Mouse (Mus musculus): ENCODE data around the gene Esrrg. TPM values are rescaled to one million over a fixed set of nuclear protein-coding genes. Genes with fewer than 3 reads are reported as not detected.

Esrrg gene
- polyA plus RNA-seq, 1 experiment from 2014 or later, result 2.2 TPM

DNA sequence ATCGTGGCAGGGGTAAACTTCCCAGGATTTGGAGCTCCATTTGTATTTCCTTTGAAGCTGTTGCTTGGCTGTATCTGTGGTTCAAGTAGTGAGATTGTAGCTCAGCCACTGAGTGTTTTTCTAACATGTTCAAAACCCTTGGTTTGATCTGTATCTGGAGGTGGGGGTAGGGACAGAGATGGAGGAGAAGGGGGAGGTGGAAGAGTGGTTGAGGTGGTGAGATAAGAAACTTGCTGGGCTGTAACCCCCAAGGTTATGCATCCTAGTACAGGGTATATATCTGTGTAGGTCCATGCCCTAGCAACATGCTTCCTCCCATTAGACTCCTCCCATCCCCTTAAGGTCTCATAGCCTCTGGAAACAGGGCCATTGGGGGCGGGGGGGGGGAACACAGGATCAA lies 92.4 kb downstream of the Esrrg start:
- no peaks in the 10 kb centered on the region for H3K9me3 ChIP-seq (replicated peaks; ENCODE audit: control insufficient read depth, low read length)
- ATAC-seq (replicated peaks; ENCODE audit: insufficient number of reproducible peaks, low FRiP score, low TSS enrichment, low read depth) (no peak), DNase-seq (ENCODE audit: low spot score) (no peak)
- H3K9ac ChIP-seq (replicated peaks; ENCODE audit: low read length), result no peak overlapping the region
- H3K27ac ChIP-seq (replicated peaks; ENCODE audit: low read depth, low read length), result no peak overlapping the region
- no peaks in the 10 kb centered on the region for H3K4me1 ChIP-seq (ENCODE audit: control insufficient read depth, insufficient read depth, low read length)
- H3K4me3 ChIP-seq (ENCODE audit: low read depth, low read length), result no peak overlapping the region
- no peaks in the 10 kb centered on the region for H3K36me3 ChIP-seq (replicated peaks; ENCODE audit: control insufficient read depth, insufficient read depth, low read depth, low read length)
- no peak overlapping the region for H3K4me2 ChIP-seq (ENCODE audit: low read depth, low read length)
- H3K27me3 ChIP-seq (ENCODE audit: control insufficient read depth, insufficient read depth, low read length), result no peaks in the 10 kb centered on the region
- WGBS, result 74% methylated on average over 2 of the region's 2 CpGs

DNA sequence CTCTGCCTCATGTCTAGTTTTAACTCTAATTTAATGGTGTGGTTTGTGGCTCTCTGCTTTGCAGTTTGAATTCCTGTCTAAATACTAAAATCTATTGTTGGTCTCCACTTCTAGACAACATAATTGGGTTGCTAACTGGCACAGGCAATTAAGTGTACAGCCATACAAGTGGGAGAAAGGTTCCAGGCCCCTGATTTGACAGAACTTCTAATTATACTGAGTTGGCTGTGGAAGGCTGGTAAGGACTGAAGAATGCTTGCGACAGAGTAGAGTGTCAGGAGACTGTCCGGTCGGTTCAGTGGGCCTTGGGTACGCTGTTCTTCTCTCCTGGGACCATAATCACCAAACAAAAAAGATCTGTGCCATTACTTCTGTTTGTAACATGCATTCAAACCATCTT lies 96.3 kb downstream of the Esrrg start:
- Histone ChIP-seq H3K27me3 (ENCODE audit: control insufficient read depth, insufficient read depth, low read length) (no peaks in the 10 kb centered on the region), H3K4me2 (ENCODE audit: low read depth, low read length) (no peak overlapping the region), H3K9me3 (replicated peaks; ENCODE audit: control insufficient read depth, low read length) (no peaks in the 10 kb centered on the region), H3K4me1 (ENCODE audit: control insufficient read depth, insufficient read depth, low read length) (no peaks in the 10 kb centered on the region), H3K36me3 (replicated peaks; ENCODE audit: control insufficient read depth, insufficient read depth, low read depth, low read length) (no peaks in the 10 kb centered on the region), H3K27ac (replicated peaks; ENCODE audit: low read depth, low read length) (no peak overlapping the region), H3K4me3 (ENCODE audit: low read depth, low read length) (no peak overlapping the region), H3K9ac (replicated peaks; ENCODE audit: low read length) (no peak overlapping the region)
- WGBS, result 82% methylated on average over 4 of the region's 4 CpGs
- ATAC-seq (replicated peaks; ENCODE audit: insufficient number of reproducible peaks, low FRiP score, low TSS enrichment, low read depth) (no peak), DNase-seq (ENCODE audit: low spot score) (no peak)

DNA sequence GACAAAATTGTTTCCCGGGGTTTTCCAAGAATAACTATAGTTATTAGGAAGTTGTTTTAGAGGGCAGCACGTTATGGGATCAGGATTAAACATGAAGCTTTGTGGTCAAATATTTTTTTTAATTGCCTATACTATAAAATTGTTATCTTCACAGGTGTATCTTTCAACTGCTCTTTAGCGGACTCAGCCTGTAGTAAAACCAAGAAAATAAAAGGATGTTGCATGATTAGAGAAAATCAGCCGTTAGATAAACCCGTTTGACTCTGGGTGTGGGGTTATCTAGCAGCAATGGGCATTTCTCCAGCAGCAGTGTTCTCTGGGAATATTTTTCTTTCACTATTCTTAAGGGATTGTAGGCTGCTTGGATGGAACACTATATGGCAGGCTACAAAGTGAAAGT lies 96.8 kb downstream of the Esrrg start:
- Histone ChIP-seq H3K4me3 (ENCODE audit: low read depth, low read length) (no peak overlapping the region), H3K9me3 (replicated peaks; ENCODE audit: control insufficient read depth, low read length) (no peaks in the 10 kb centered on the region), H3K27me3 (ENCODE audit: control insufficient read depth, insufficient read depth, low read length) (no peaks in the 10 kb centered on the region), H3K4me1 (ENCODE audit: control insufficient read depth, insufficient read depth, low read length) (no peaks in the 10 kb centered on the region), H3K9ac (replicated peaks; ENCODE audit: low read length) (no peak overlapping the region), H3K36me3 (replicated peaks; ENCODE audit: control insufficient read depth, insufficient read depth, low read depth, low read length) (no peaks in the 10 kb centered on the region), H3K4me2 (ENCODE audit: low read depth, low read length) (no peak overlapping the region), H3K27ac (replicated peaks; ENCODE audit: low read depth, low read length) (no peak overlapping the region)
- WGBS, result 85% methylated on average over 5 of the region's 5 CpGs
- DNase-seq (ENCODE audit: low spot score) (no peak), ATAC-seq (replicated peaks; ENCODE audit: insufficient number of reproducible peaks, low FRiP score, low TSS enrichment, low read depth) (no peak)

DNA sequence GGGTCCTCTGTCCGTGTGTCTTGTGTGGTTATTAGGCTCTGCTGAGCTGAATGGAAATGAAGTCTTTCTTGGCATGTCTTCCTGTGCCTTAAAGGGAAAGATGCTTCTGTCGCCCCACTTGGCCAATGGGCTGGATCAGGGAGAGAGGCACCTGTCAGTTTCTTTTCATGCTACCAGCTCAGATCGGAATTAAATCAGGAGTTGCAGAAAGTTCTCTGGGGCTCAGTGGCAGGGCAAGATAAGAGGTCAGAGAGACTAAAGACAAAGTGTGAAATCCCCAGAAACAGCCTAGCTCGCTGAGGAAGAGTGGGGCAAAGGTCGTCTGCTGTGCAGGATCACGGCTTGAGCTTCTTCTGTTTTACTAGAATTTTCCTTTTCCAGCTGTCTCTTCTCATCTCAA lies 97.5 kb downstream of the Esrrg start:
- DNase-seq (ENCODE audit: low spot score) (no peak), ATAC-seq (replicated peaks; ENCODE audit: insufficient number of reproducible peaks, low FRiP score, low TSS enrichment, low read depth) (no peak)
- Histone ChIP-seq H3K9ac (replicated peaks; ENCODE audit: low read length) (no peak overlapping the region), H3K36me3 (replicated peaks; ENCODE audit: control insufficient read depth, insufficient read depth, low read depth, low read length) (no peaks in the 10 kb centered on the region), H3K4me1 (ENCODE audit: control insufficient read depth, insufficient read depth, low read length) (no peaks in the 10 kb centered on the region), H3K4me2 (ENCODE audit: low read depth, low read length) (no peak overlapping the region), H3K27ac (replicated peaks; ENCODE audit: low read depth, low read length) (no peak overlapping the region), H3K27me3 (ENCODE audit: control insufficient read depth, insufficient read depth, low read length) (no peaks in the 10 kb centered on the region), H3K4me3 (ENCODE audit: low read depth, low read length) (no peak overlapping the region), H3K9me3 (replicated peaks; ENCODE audit: control insufficient read depth, low read length) (no peaks in the 10 kb centered on the region)
- 40% methylated on average over 6 of the region's 6 CpGs for WGBS

DNA sequence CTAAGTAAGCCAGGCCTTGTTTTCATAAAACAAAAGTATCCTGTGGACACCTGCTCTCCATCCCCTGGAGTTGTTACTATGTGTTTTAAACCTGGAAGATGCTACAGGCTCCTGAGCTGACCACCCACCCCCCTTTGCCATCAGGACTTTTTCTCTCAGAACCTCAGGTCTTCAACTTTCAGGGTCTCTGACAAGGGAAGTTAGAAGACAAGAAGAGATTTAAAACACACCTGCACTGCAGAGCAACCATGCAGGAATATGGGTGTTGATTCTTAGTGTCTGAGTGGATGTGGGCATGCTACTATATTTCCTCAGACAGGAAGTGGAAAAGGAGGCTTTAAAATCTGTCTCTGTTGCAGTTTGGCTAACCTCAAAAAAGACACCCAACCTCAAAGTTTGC lies 98.6 kb downstream of the Esrrg start:
- Histone ChIP-seq H3K4me3 (ENCODE audit: low read depth, low read length) (no peak overlapping the region), H3K9ac (replicated peaks; ENCODE audit: low read length) (no peak overlapping the region), H3K27me3 (ENCODE audit: control insufficient read depth, insufficient read depth, low read length) (no peaks in the 10 kb centered on the region), H3K9me3 (replicated peaks; ENCODE audit: control insufficient read depth, low read length) (no peaks in the 10 kb centered on the region), H3K36me3 (replicated peaks; ENCODE audit: control insufficient read depth, insufficient read depth, low read depth, low read length) (no peaks in the 10 kb centered on the region), H3K4me1 (ENCODE audit: control insufficient read depth, insufficient read depth, low read length) (no peaks in the 10 kb centered on the region), H3K4me2 (ENCODE audit: low read depth, low read length) (no peak overlapping the region), H3K27ac (replicated peaks; ENCODE audit: low read depth, low read length) (no peak overlapping the region)
- ATAC-seq (replicated peaks; ENCODE audit: insufficient number of reproducible peaks, low FRiP score, low TSS enrichment, low read depth), result no peak
- DNase-seq (ENCODE audit: low spot score), result no peak

DNA sequence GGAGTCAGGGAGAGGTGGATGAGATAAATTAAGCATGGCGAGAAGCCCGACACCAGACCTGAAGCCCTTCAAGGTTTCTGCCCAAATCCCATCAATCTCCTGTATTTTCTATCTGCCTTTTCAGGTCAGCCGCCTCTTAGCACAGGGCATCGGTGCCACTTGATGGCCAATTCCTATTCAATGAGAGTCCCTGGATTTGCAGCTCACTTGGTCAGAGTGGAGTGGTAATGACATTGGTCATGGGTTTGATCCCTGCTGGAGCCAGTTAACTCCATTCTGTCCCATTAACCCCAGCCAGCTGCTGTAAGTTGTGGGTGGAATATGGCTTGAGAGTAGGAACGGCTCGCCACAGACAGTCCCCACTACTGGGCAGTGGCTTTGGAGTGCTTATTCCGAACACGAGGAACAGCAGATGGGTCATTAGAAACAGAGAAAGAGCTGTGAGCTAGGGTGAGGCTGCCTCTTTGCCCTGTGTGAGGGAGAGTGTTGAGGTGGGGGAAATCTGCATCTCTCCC lies 101.9 kb downstream of the Esrrg start:
- Histone ChIP-seq H3K4me1 (ENCODE audit: control insufficient read depth, insufficient read depth, low read length) (no peaks in the 10 kb centered on the region), H3K9ac (replicated peaks; ENCODE audit: low read length) (no peak overlapping the region), H3K4me3 (ENCODE audit: low read depth, low read length) (no peak overlapping the region), H3K9me3 (replicated peaks; ENCODE audit: control insufficient read depth, low read length) (no peaks in the 10 kb centered on the region), H3K36me3 (replicated peaks; ENCODE audit: control insufficient read depth, insufficient read depth, low read depth, low read length) (no peaks in the 10 kb centered on the region), H3K27me3 (ENCODE audit: control insufficient read depth, insufficient read depth, low read length) (no peaks in the 10 kb centered on the region), H3K4me2 (ENCODE audit: low read depth, low read length) (no peak overlapping the region), H3K27ac (replicated peaks; ENCODE audit: low read depth, low read length) (no peak overlapping the region)
- WGBS, result 76% methylated on average over 8 of the region's 8 CpGs
- DNase-seq (ENCODE audit: low spot score) (no peak), ATAC-seq (replicated peaks; ENCODE audit: insufficient number of reproducible peaks, low FRiP score, low TSS enrichment, low read depth) (no peak)

DNA sequence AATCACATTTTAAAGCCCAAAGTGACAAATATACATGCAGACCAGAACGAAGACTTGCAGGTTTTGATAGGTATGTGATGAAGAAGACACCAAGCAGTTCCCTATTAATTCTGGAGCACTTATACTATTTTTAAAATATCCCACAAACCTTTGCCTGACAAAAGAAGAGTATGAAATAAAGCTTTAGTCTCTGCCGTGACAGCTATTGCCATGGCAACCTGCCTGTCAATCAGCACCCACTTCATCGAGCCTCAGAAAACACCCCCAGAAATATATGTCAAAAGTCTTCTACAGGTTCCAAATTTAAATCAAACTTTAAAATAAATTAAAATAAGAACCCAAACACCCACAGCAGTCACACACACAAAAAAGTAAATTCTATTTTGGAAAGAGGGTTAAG lies 112.4 kb downstream of the Esrrg start:
- H3K36me3 ChIP-seq (replicated peaks; ENCODE audit: control insufficient read depth, insufficient read depth, low read depth, low read length), result no peaks in the 10 kb centered on the region
- no peak overlapping the region for H3K4me3 ChIP-seq (ENCODE audit: low read depth, low read length)
- no peaks in the 10 kb centered on the region for H3K27me3 ChIP-seq (ENCODE audit: control insufficient read depth, insufficient read depth, low read length)
- 72% methylated on average over 3 of the region's 3 CpGs for whole genome bisulfite sequencing
- H3K4me2 ChIP-seq (ENCODE audit: low read depth, low read length), result no peak overlapping the region
- no peaks in the 10 kb centered on the region for H3K4me1 ChIP-seq (ENCODE audit: control insufficient read depth, insufficient read depth, low read length)
- no peak overlapping the region for H3K27ac ChIP-seq (replicated peaks; ENCODE audit: low read depth, low read length)
- H3K9me3 ChIP-seq (replicated peaks; ENCODE audit: control insufficient read depth, low read length), result no peaks in the 10 kb centered on the region
- H3K9ac ChIP-seq (replicated peaks; ENCODE audit: low read length), result no peak overlapping the region
- DNase-seq (ENCODE audit: low spot score) (no peak), ATAC-seq (replicated peaks; ENCODE audit: insufficient number of reproducible peaks, low FRiP score, low TSS enrichment, low read depth) (no peak)

DNA sequence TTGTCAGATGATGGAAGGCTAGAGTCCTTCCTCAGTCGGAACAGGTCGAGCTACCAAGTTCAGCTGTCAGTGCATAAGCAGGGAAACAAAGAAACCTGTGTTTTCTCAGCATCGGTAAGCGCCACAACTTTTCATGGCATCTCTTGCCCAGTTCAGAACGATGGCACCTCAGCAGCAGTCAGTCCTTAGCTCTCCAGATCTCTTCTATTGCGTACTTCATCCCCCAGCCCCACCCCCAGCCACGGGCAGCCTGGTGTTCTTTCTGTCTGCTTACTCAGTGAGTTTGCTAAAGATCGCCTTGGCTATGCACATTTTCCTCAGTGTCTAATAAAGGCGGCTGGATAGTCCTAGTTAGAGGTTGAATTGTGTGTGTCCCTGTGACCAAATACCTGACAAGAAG lies 113.4 kb downstream of the Esrrg start:
- WGBS, result 47% methylated on average over 9 of the region's 9 CpGs
- Histone ChIP-seq H3K9me3 (replicated peaks; ENCODE audit: control insufficient read depth, low read length) (no peaks in the 10 kb centered on the region), H3K36me3 (replicated peaks; ENCODE audit: control insufficient read depth, insufficient read depth, low read depth, low read length) (no peaks in the 10 kb centered on the region), H3K4me1 (ENCODE audit: control insufficient read depth, insufficient read depth, low read length) (no peaks in the 10 kb centered on the region), H3K4me2 (ENCODE audit: low read depth, low read length) (no peak overlapping the region), H3K27ac (replicated peaks; ENCODE audit: low read depth, low read length) (no peak overlapping the region), H3K9ac (replicated peaks; ENCODE audit: low read length) (no peak overlapping the region), H3K27me3 (ENCODE audit: control insufficient read depth, insufficient read depth, low read length) (no peaks in the 10 kb centered on the region), H3K4me3 (ENCODE audit: low read depth, low read length) (no peak overlapping the region)
- DNase-seq (ENCODE audit: low spot score), result no peak
- ATAC-seq (replicated peaks; ENCODE audit: insufficient number of reproducible peaks, low FRiP score, low TSS enrichment, low read depth), result no peak
